In the genomic region with DNA sequence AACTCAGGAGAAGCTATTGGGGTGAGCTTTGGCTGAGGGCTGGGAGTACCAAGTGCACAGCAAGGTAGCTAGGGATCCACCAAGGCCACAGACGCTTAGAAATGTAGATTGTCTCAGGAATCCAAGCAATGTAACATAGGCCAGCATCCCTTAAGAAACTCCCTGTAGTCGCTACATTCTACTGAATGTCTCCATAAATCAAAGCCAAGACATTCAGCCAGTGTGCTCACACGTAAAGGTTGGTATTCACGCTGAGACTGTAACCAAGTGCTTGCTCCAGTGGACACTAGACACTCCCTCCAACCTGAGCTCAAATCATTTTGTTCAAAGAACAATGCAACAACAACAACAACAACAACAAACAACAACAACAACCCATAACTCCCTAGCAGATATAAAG, we compare ENCODE assay signal across 11 mouse cellular contexts.
DNase-seq lines count a peak whose midpoint lies in the region; ATAC-seq lines count a peak whose summit lies in the region.
"Had no signal": no experiment of that assay in that cellular context is flagged by ENCODE, and none has a peak within 500 bp of the region (broad histone marks: within the 10 kb centered on the region; RNA-seq: fewer than 3 reads in every experiment).

No protein-coding gene starts in this region.

- H3K9me3 ChIP-seq in hindbrain, embryonic 12.5 days (replicated peaks) = no peaks in the 10 kb centered on the region
- no peaks in the 10 kb centered on the region for H3K9me3 ChIP-seq in hindbrain, embryonic 11.5 days (ENCODE audit: control insufficient read depth, low read length)
- H3K9me3 ChIP-seq in embryonic facial prominence, embryonic 12.5 days = peaks cover 5% of the 10 kb centered on the region; the same call in 1 of the 2 replicates
- no peaks in the 10 kb centered on the region for H3K9me3 ChIP-seq in forebrain, embryonic 15.5 days
- no peaks in the 10 kb centered on the region for H3K9me3 ChIP-seq in midbrain, embryonic 15.5 days

- ATAC-seq in hindbrain, embryonic 12.5 days (ENCODE audit: low FRiP score) = no peak
- no peak for ATAC-seq in hindbrain, embryonic 11.5 days (ENCODE audit: low FRiP score)
- no peak for ATAC-seq in embryonic facial prominence, embryonic 12.5 days (ENCODE audit: insufficient number of reproducible peaks, insufficient read depth, low FRiP score, low TSS enrichment)
- ATAC-seq in forebrain, embryonic 15.5 days (replicated peaks) = no peak
- ATAC-seq in midbrain, embryonic 15.5 days (replicated peaks) = no peak

- H3K9ac ChIP-seq in hindbrain, embryonic 12.5 days = no peak overlapping the region
- no peak overlapping the region for H3K9ac ChIP-seq in hindbrain, embryonic 11.5 days (ENCODE audit: low read depth, low read length)
- no peak overlapping the region for H3K9ac ChIP-seq in embryonic facial prominence, embryonic 12.5 days
- H3K9ac ChIP-seq in forebrain, embryonic 15.5 days (replicated peaks) = no peak overlapping the region
- H3K9ac ChIP-seq in midbrain, embryonic 15.5 days = no peak overlapping the region

- 74% methylated on average over 4 of the region's 4 CpGs for WGBS in hindbrain, embryonic 12.5 days
- 75% methylated on average over 4 of the region's 4 CpGs for WGBS in hindbrain, embryonic 11.5 days
- WGBS in embryonic facial prominence, embryonic 12.5 days = 83% methylated on average over 4 of the region's 4 CpGs
- 83% methylated on average over 4 of the region's 4 CpGs for WGBS in forebrain, embryonic 15.5 days
- 85% methylated on average over 4 of the region's 4 CpGs for WGBS in midbrain, embryonic 15.5 days

- peak overlapping the region; percentile 62; the same call in 1 of the 2 replicates for H3K27ac ChIP-seq in hindbrain, embryonic 12.5 days
- no peak overlapping the region for H3K27ac ChIP-seq in hindbrain, embryonic 11.5 days (ENCODE audit: low read depth, low read length)
- peak overlapping the region; percentile 58; the same call in 1 of the 2 replicates for H3K27ac ChIP-seq in embryonic facial prominence, embryonic 12.5 days
- peak overlapping the region; percentile 53; the same call in 1 of the 2 replicates for H3K27ac ChIP-seq in forebrain, embryonic 15.5 days (replicated peaks)
- peak overlapping the region; percentile 43; the same call in 1 of the 2 replicates for H3K27ac ChIP-seq in midbrain, embryonic 15.5 days

- H3K36me3 ChIP-seq in hindbrain, embryonic 12.5 days = no peaks in the 10 kb centered on the region
- H3K36me3 ChIP-seq in hindbrain, embryonic 11.5 days (ENCODE audit: control insufficient read depth, insufficient read depth, low read length) = no peaks in the 10 kb centered on the region
- no peaks in the 10 kb centered on the region for H3K36me3 ChIP-seq in embryonic facial prominence, embryonic 12.5 days
- no peaks in the 10 kb centered on the region for H3K36me3 ChIP-seq in forebrain, embryonic 15.5 days
- no peaks in the 10 kb centered on the region for H3K36me3 ChIP-seq in midbrain, embryonic 15.5 days (replicated peaks)

- peaks cover 20% of the 10 kb centered on the region for H3K4me1 ChIP-seq in hindbrain, embryonic 12.5 days
- H3K4me1 ChIP-seq in hindbrain, embryonic 11.5 days (replicated peaks; ENCODE audit: control insufficient read depth, insufficient read depth, low read length) = no peaks in the 10 kb centered on the region
- H3K4me1 ChIP-seq in embryonic facial prominence, embryonic 12.5 days = peaks cover 19% of the 10 kb centered on the region
- H3K4me1 ChIP-seq in forebrain, embryonic 15.5 days = peaks cover 22% of the 10 kb centered on the region
- H3K4me1 ChIP-seq in midbrain, embryonic 15.5 days = peaks cover 6% of the 10 kb centered on the region; the same call in 1 of the 2 replicates

- no peaks in the 10 kb centered on the region for H3K27me3 ChIP-seq in hindbrain, embryonic 12.5 days
- H3K27me3 ChIP-seq in hindbrain, embryonic 11.5 days (ENCODE audit: control insufficient read depth, insufficient read depth, low read length) = no peaks in the 10 kb centered on the region
- H3K27me3 ChIP-seq in embryonic facial prominence, embryonic 12.5 days = no peaks in the 10 kb centered on the region
- H3K27me3 ChIP-seq in forebrain, embryonic 15.5 days = no peaks in the 10 kb centered on the region
- H3K27me3 ChIP-seq in midbrain, embryonic 15.5 days (replicated peaks) = no peaks in the 10 kb centered on the region

- no peak overlapping the region for H3K4me3 ChIP-seq in hindbrain, embryonic 12.5 days
- no peak overlapping the region for H3K4me3 ChIP-seq in hindbrain, embryonic 11.5 days (ENCODE audit: low read depth, low read length)
- no peak overlapping the region for H3K4me3 ChIP-seq in embryonic facial prominence, embryonic 12.5 days
- no peak overlapping the region for H3K4me3 ChIP-seq in forebrain, embryonic 15.5 days
- no peak overlapping the region for H3K4me3 ChIP-seq in midbrain, embryonic 15.5 days

- no peak overlapping the region for H3K4me2 ChIP-seq in hindbrain, embryonic 12.5 days (replicated peaks)
- no peak overlapping the region for H3K4me2 ChIP-seq in hindbrain, embryonic 11.5 days (replicated peaks; ENCODE audit: low read depth, low read length)
- no peak overlapping the region for H3K4me2 ChIP-seq in embryonic facial prominence, embryonic 12.5 days (replicated peaks)
- no peak overlapping the region for H3K4me2 ChIP-seq in forebrain, embryonic 15.5 days (replicated peaks)
- no peak overlapping the region for H3K4me2 ChIP-seq in midbrain, embryonic 15.5 days

- no peak for DNase-seq in hindbrain, embryonic 11.5 days (ENCODE audit: low spot score)
- DNase-seq in layer of hippocampus, adult 11-12 months (ENCODE audit: low spot score) = no peak
- DNase-seq in thymus, postnatal 4 days = no peak
- DNase-seq in ovary, adult 18-20 months (ENCODE audit: low spot score) = no peak
- DNase-seq: adrenal gland, postnatal 10 days; kidney, postnatal 14 days; lung, adult 18-20 months had no signal
